Mouse (Mus musculus) neural tube, embryonic 13.5 days (tissue): ENCODE measurements around the gene Zic2. TPM values are rescaled to one million over a fixed set of nuclear protein-coding genes. Genes with fewer than 3 reads are reported as not detected.
"Not testable (repeated sequence)": the region's sequence is repeated elsewhere in the genome, so short reads cannot be mapped to it uniquely, and the experiment has no call there.

Experiments
- ATAC-seq: fragments of 200-750 bp; cut with Nextera tagmentation; 2 replicates; pipeline ENCODE4 v1.8.0; 2017; ENCODE audit warnings: low read depth, mild to moderate bottlenecking, moderate TSS enrichment, moderate library complexity
- H3K27ac ChIP-seq: fragments of 300-500 bp; sonication (generic); replicated peaks from 2 replicates; pipeline ENCODE4 v1.5.1; 2015; ENCODE audit warnings: moderate library complexity, mild to moderate bottlenecking, inconsistent platforms
- H3K27me3 ChIP-seq: fragments of 300-500 bp; sonication (generic); 2 replicates; pipeline ENCODE4 v1.6.1; 2015; ENCODE audit warnings: mild to moderate bottlenecking, inconsistent platforms
- H3K36me3 ChIP-seq: fragments of 300-500 bp; sonication (generic); 2 replicates; pipeline ENCODE4 v1.6.1; 2015; ENCODE audit warnings: mild to moderate bottlenecking, inconsistent platforms
- H3K4me1 ChIP-seq: fragments of 300-500 bp; sonication (generic); replicated peaks from 2 replicates; pipeline ENCODE4 v1.6.1; 2015; ENCODE audit warnings: inconsistent platforms
- H3K4me2 ChIP-seq: fragments of 300-500 bp; sonication (generic); 2 replicates; pipeline ENCODE4 v1.6.1; 2015; ENCODE audit warnings: inconsistent platforms, mild to moderate bottlenecking, moderate library complexity
- H3K4me3 ChIP-seq: fragments of 300-500 bp; sonication (generic); 2 replicates; pipeline ENCODE4 v1.5.1; 2015; ENCODE audit warnings: mild to moderate bottlenecking, inconsistent platforms
- H3K9ac ChIP-seq: fragments of 300-500 bp; sonication (generic); 2 replicates; pipeline ENCODE4 v1.6.1; 2015; ENCODE audit warnings: moderate library complexity, mild to moderate bottlenecking, inconsistent platforms
- H3K9me3 ChIP-seq: fragments of 300-500 bp; sonication (generic); 2 replicates; pipeline ENCODE4 v1.6.1; 2016; ENCODE audit warnings: inconsistent platforms
- WGBS: fragments of 180-500 bp; shearing (Covaris S2); methylation state at CpG from one replicate; pipeline ENCODE4 v1.1.7; 2015; 5-methylcytosine and 5-hydroxymethylcytosine counted together
- polyA plus RNA-seq: library from polyadenylated mRNA; unstranded; fragments of >200 nt; fragmentation: Nextera tagmentation; extraction: Ambion mirVana; gene quantifications from 2 replicates; pipeline ENCODE4 v1.2.1, GENCODE M21; 2015

Gene Zic2
- polyA plus RNA-seq, 1 experiment from 2014 or later: 8.2 TPM

GRCm38 (mm10) chr14:122463080-122463691, 12.0 kb upstream of the Zic2 start:
- H3K4me3 ChIP-seq: peak overlapping the region; percentile 52
- H3K36me3 ChIP-seq: no peaks in the 10 kb centered on the region
- under 1% methylated on average over 40 of the region's 40 CpGs for WGBS
- peaks cover 28% of the 10 kb centered on the region for H3K4me1 ChIP-seq
- peak overlapping the region; percentile 68 for H3K4me2 ChIP-seq
- ATAC-seq: no peak
- H3K27ac ChIP-seq: peak overlapping the region; percentile 87
- peak overlapping the region; percentile 78 for H3K9ac ChIP-seq
- H3K27me3 ChIP-seq: peaks cover 88% of the 10 kb centered on the region
- H3K9me3 ChIP-seq: no peaks in the 10 kb centered on the region

GRCm38 (mm10) chr14:122463734-122464341, 11.4 kb upstream of the Zic2 start:
- ATAC-seq: peak; percentile 38; the same call in 1 of the 2 replicates
- H3K4me1 ChIP-seq: peaks cover 31% of the 10 kb centered on the region
- peak overlapping the region; percentile 52 for H3K4me3 ChIP-seq
- H3K36me3 ChIP-seq, H3K9me3 ChIP-seq: not testable (repeated sequence)
- peak overlapping the region; percentile 78 for H3K9ac ChIP-seq
- peak overlapping the region; percentile 87 for H3K27ac ChIP-seq
- peak overlapping the region; percentile 68 for H3K4me2 ChIP-seq
- 0% methylated on average over 58 of the region's 58 CpGs for WGBS
- peaks cover 90% of the 10 kb centered on the region for H3K27me3 ChIP-seq

- peaks cover 31% of the 10 kb centered on the region for H3K4me1 ChIP-seq
- 1% methylated on average over 56 of the region's 62 CpGs for WGBS
- H3K4me3 ChIP-seq: peak overlapping the region; percentile 52
- H3K36me3 ChIP-seq: no peaks in the 10 kb centered on the region
- 0 out of 2 replicates have a peak, but pooled peaks have one; percentile 13 for ATAC-seq
- H3K9ac ChIP-seq: peak overlapping the region; percentile 78
- no peaks in the 10 kb centered on the region for H3K9me3 ChIP-seq
- H3K27ac ChIP-seq: peak overlapping the region; percentile 87
- H3K4me2 ChIP-seq: peak overlapping the region; percentile 68
- peaks cover 94% of the 10 kb centered on the region for H3K27me3 ChIP-seq
Observed at GRCm38 (mm10) chr14:122464351-122464762, 10.9 kb upstream of the Zic2 start.

- H3K4me2 ChIP-seq: peak within 1 kb of the TSS; percentile 68
- H3K9ac ChIP-seq: peak within 1 kb of the TSS; percentile 78
- no peaks in the 10 kb centered on the region for H3K36me3 ChIP-seq
- peak within 1 kb of the TSS; percentile 52 for H3K4me3 ChIP-seq
- H3K27me3 ChIP-seq: peaks cover 95% of the 10 kb centered on the region
- H3K27ac ChIP-seq: peak within 1 kb of the TSS; percentile 87
- peaks cover 31% of the 10 kb centered on the region for H3K4me1 ChIP-seq
- H3K9me3 ChIP-seq: no peaks in the 10 kb centered on the region
- WGBS: under 1% methylated on average over 60 of the region's 62 CpGs
- ATAC-seq: peak; percentile 76
Observed at GRCm38 (mm10) chr14:122464763-122465741, 10.2 kb upstream of the Zic2 start, which contains the start of gene Zic5. Gene Zic5 (minus strand): TSS chr14:122465677.

- Histone ChIP-seq H3K36me3 (no peaks in the 10 kb centered on the region), H3K9me3 (no peaks in the 10 kb centered on the region), H3K9ac (0 out of 2 replicates have a peak overlapping the region, but pooled peaks have one; percentile 78), H3K4me1 (peaks cover 31% of the 10 kb centered on the region), H3K27me3 (peaks cover 98% of the 10 kb centered on the region), H3K4me3 (peak overlapping the region; percentile 52), H3K27ac (peak overlapping the region; percentile 46; the same call in 1 of the 2 replicates), H3K4me2 (peak overlapping the region; percentile 68)
- 18% methylated on average over 13 of the region's 13 CpGs for WGBS
- no peak for ATAC-seq
Observed at GRCm38 (mm10) chr14:122465931-122466490, 9.2 kb upstream of the Zic2 start.

- Histone ChIP-seq H3K9me3 (no peaks in the 10 kb centered on the region), H3K4me1 (peaks cover 31% of the 10 kb centered on the region), H3K27me3 (peaks cover 99% of the 10 kb centered on the region), H3K4me2 (no peak overlapping the region), H3K27ac (no peak overlapping the region), H3K9ac (no peak overlapping the region), H3K36me3 (no peaks in the 10 kb centered on the region), H3K4me3 (no peak overlapping the region)
- ATAC-seq: no peak
- 28% methylated on average over 7 of the region's 7 CpGs for WGBS
Observed at GRCm38 (mm10) chr14:122466756-122467362, 8.4 kb upstream of the Zic2 start.

GRCm38 (mm10) chr14:122467926-122468841, 7.1 kb upstream of the Zic2 start:
- 11% methylated on average over 23 of the region's 23 CpGs for WGBS
- Histone ChIP-seq H3K27ac (peak overlapping the region; percentile 42; the same call in 1 of the 2 replicates), H3K4me1 (peaks cover 31% of the 10 kb centered on the region), H3K9ac (no peak overlapping the region), H3K36me3 (no peaks in the 10 kb centered on the region), H3K27me3 (peaks cover 97% of the 10 kb centered on the region), H3K4me3 (no peak overlapping the region), H3K9me3 (no peaks in the 10 kb centered on the region), H3K4me2 (peak overlapping the region; percentile 38)
- no peak for ATAC-seq

GRCm38 (mm10) chr14:122468971-122469755, 6.1 kb upstream of the Zic2 start:
- no peak for ATAC-seq
- H3K36me3 ChIP-seq: no peaks in the 10 kb centered on the region
- peak overlapping the region; percentile 42; the same call in 1 of the 2 replicates for H3K27ac ChIP-seq
- peaks cover 95% of the 10 kb centered on the region for H3K27me3 ChIP-seq
- H3K4me1 ChIP-seq: peaks cover 29% of the 10 kb centered on the region
- H3K4me3 ChIP-seq: no peak overlapping the region
- H3K9me3 ChIP-seq: no peaks in the 10 kb centered on the region
- WGBS: 5% methylated on average over 28 of the region's 28 CpGs
- H3K9ac ChIP-seq: 0 out of 2 replicates have a peak overlapping the region, but pooled peaks have one; percentile 34
- peak overlapping the region; percentile 38 for H3K4me2 ChIP-seq

- H3K4me3 ChIP-seq: peak overlapping the region; percentile 15; the same call in 1 of the 2 replicates
- no peak for ATAC-seq
- peaks cover 83% of the 10 kb centered on the region for H3K27me3 ChIP-seq
- peak overlapping the region; percentile 62 for H3K4me2 ChIP-seq
- H3K9me3 ChIP-seq: no peaks in the 10 kb centered on the region
- H3K36me3 ChIP-seq: no peaks in the 10 kb centered on the region
- 0 out of 2 replicates have a peak overlapping the region, but pooled peaks have one; percentile 33 for H3K27ac ChIP-seq
- no peak overlapping the region for H3K9ac ChIP-seq
- WGBS: 29% methylated on average over 9 of the region's 31 CpGs
- H3K4me1 ChIP-seq: peaks cover 32% of the 10 kb centered on the region
Observed at GRCm38 (mm10) chr14:122471449-122472085, 3.7 kb upstream of the Zic2 start.
